In genomic region chr7:47014564-47015389, GRCm38 (mm10) we compare ENCODE assay signal across 9 mouse cellular contexts. TPM values are rescaled to one million over a fixed set of nuclear protein-coding genes. Genes with fewer than 3 reads are reported as not detected.
A peak's percentile ranks its signal among the peaks of the same experiment; 100 is the strongest.
DNase-seq lines count a peak whose midpoint lies in the region; ATAC-seq lines count a peak whose summit lies in the region.
"Had no signal": no experiment of that assay in that cellular context is flagged by ENCODE, and none has a peak within 500 bp of the region (broad histone marks: within the 10 kb centered on the region; RNA-seq: fewer than 3 reads in every experiment).

No protein-coding gene starts in this region.

- H3K9me3 ChIP-seq in kidney, embryonic 16.5 days (ENCODE audit: low read length), result no peaks in the 10 kb centered on the region
- no peaks in the 10 kb centered on the region for H3K9me3 ChIP-seq in embryonic facial prominence, embryonic 14.5 days (ENCODE audit: control insufficient read depth, low read length)
- no peaks in the 10 kb centered on the region for H3K9me3 ChIP-seq in midbrain, embryonic 15.5 days

- no peak for DNase-seq in kidney, postnatal 10 days
- peak; percentile 38 for DNase-seq in embryonic facial prominence, embryonic 14.5 days (ENCODE audit: low spot score)
- peak; percentile 62 for DNase-seq in induced T-regulatory cell, adult 2 months (ENCODE audit: low read depth)
- DNase-seq in cerebellum, adult 11 months, result no peak
- DNase-seq in right cerebral cortex, postnatal 14 days, result no peak

- no peak for ATAC-seq in kidney, embryonic 16.5 days (ENCODE audit: low FRiP score, low TSS enrichment)
- ATAC-seq in embryonic facial prominence, embryonic 14.5 days (ENCODE audit: low read depth), result no peak
- ATAC-seq in megakaryocyte, adult 5-6 weeks (ENCODE audit: poor library complexity, severe bottlenecking), result peak; percentile 67
- ATAC-seq in midbrain, embryonic 15.5 days (replicated peaks), result no peak

- H3K4me2 ChIP-seq in kidney, embryonic 16.5 days (replicated peaks; ENCODE audit: low read depth, low read length), result no peak overlapping the region
- H3K4me2 ChIP-seq in embryonic facial prominence, embryonic 14.5 days (ENCODE audit: low read depth, low read length), result no peak overlapping the region
- H3K4me2 ChIP-seq in midbrain, embryonic 15.5 days, result no peak overlapping the region

- peaks cover 17% of the 10 kb centered on the region for H3K4me1 ChIP-seq in kidney, embryonic 16.5 days (ENCODE audit: insufficient read depth, low read length)
- peaks cover under 1% of the 10 kb centered on the region; the same call in 1 of the 2 replicates for H3K4me1 ChIP-seq in embryonic facial prominence, embryonic 14.5 days (ENCODE audit: control insufficient read depth, insufficient read depth, low read length)
- H3K4me1 ChIP-seq in midbrain, embryonic 15.5 days, result peaks cover 11% of the 10 kb centered on the region

- H3K4me3 ChIP-seq in kidney, embryonic 16.5 days (ENCODE audit: low read length), result no peak overlapping the region
- H3K4me3 ChIP-seq in embryonic facial prominence, embryonic 14.5 days (ENCODE audit: low read depth, low read length), result no peak overlapping the region
- H3K4me3 ChIP-seq in midbrain, embryonic 15.5 days, result no peak overlapping the region

- no peaks in the 10 kb centered on the region for H3K27me3 ChIP-seq in kidney, embryonic 16.5 days (ENCODE audit: insufficient read depth, low read length)
- no peaks in the 10 kb centered on the region for H3K27me3 ChIP-seq in embryonic facial prominence, embryonic 14.5 days (replicated peaks; ENCODE audit: control insufficient read depth, insufficient read depth, low read length)
- no peaks in the 10 kb centered on the region for H3K27me3 ChIP-seq in midbrain, embryonic 15.5 days (replicated peaks)

- 55% methylated on average over 10 of the region's 11 CpGs for WGBS in kidney, embryonic 16.5 days
- WGBS in embryonic facial prominence, embryonic 14.5 days, result 52% methylated on average over 10 of the region's 11 CpGs
- WGBS in midbrain, embryonic 15.5 days, result 51% methylated on average over 10 of the region's 11 CpGs

- H3K36me3 ChIP-seq in kidney, embryonic 16.5 days (ENCODE audit: insufficient read depth, low read length), result no peaks in the 10 kb centered on the region
- H3K36me3 ChIP-seq in embryonic facial prominence, embryonic 14.5 days (ENCODE audit: control insufficient read depth, insufficient read depth, low read length), result no peaks in the 10 kb centered on the region
- no peaks in the 10 kb centered on the region for H3K36me3 ChIP-seq in midbrain, embryonic 15.5 days (replicated peaks)

- no peak overlapping the region for H3K9ac ChIP-seq in kidney, embryonic 16.5 days (replicated peaks; ENCODE audit: low read length)
- no peak overlapping the region for H3K9ac ChIP-seq in embryonic facial prominence, embryonic 14.5 days (ENCODE audit: low read depth, low read length)
- H3K9ac ChIP-seq in midbrain, embryonic 15.5 days, result no peak overlapping the region

- H3K27ac ChIP-seq in kidney, embryonic 16.5 days (ENCODE audit: low read length), result peak overlapping the region; percentile 61; the same call in 1 of the 2 replicates
- no peak overlapping the region; the same call in 1 of the 2 replicates for H3K27ac ChIP-seq in embryonic facial prominence, embryonic 14.5 days (replicated peaks; ENCODE audit: low read depth, low read length)
- no peak overlapping the region for H3K27ac ChIP-seq in midbrain, embryonic 15.5 days

RNA-seq across cellular contexts. Expression of gene Spty2d1, which starts 6.6 kb away (rescaled TPM):
- 20.9 and 21.1 TPM in 2 replicates for polyA plus RNA-seq in kidney, embryonic 16.5 days (2015; fragmentation: Nextera tagmentation; extraction: Ambion mirVana)
- polyA plus RNA-seq in embryonic facial prominence, embryonic 14.5 days (2014; fragmentation: Nextera tagmentation; extraction: Ambion mirVana), result 22.1 and 23.1 TPM in 2 replicates
- total RNA-seq in megakaryocyte, adult 5-6 weeks (2015), result 40.7 and 45.3 TPM in 2 replicates
- 35.4 and 42.0 TPM in 2 replicates for total RNA-seq in megakaryocyte, adult 5-6 weeks (2017)
- 7.1 and 8.1 TPM in 2 replicates for polyA plus RNA-seq in midbrain, embryonic 15.5 days (2015; fragmentation: Nextera tagmentation; extraction: Ambion mirVana)

RNA-seq across cellular contexts. Expression of gene Gm9999, which starts 31.4 kb away (rescaled TPM):
- not detected in 2 replicates for polyA plus RNA-seq in kidney, embryonic 16.5 days (2015; fragmentation: Nextera tagmentation; extraction: Ambion mirVana)
- not detected in 2 replicates for polyA plus RNA-seq in embryonic facial prominence, embryonic 14.5 days (2014; fragmentation: Nextera tagmentation; extraction: Ambion mirVana)
- 2.3 TPM in 1 of 2 replicates, not detected in the other for total RNA-seq in megakaryocyte, adult 5-6 weeks (2015)
- not detected in 2 replicates for total RNA-seq in megakaryocyte, adult 5-6 weeks (2017)
- polyA plus RNA-seq in midbrain, embryonic 15.5 days (2015; fragmentation: Nextera tagmentation; extraction: Ambion mirVana), result not detected in 2 replicates
- total RNA-seq: adrenal gland, postnatal 36 days had no signal

RNA-seq across cellular contexts. Expression of gene Tmem86a, which starts 35.6 kb away (rescaled TPM):
- polyA plus RNA-seq in kidney, embryonic 16.5 days (2015; fragmentation: Nextera tagmentation; extraction: Ambion mirVana), result 34.8 and 35.8 TPM in 2 replicates
- 19.6 and 25.9 TPM in 2 replicates for polyA plus RNA-seq in embryonic facial prominence, embryonic 14.5 days (2014; fragmentation: Nextera tagmentation; extraction: Ambion mirVana)
- total RNA-seq in megakaryocyte, adult 5-6 weeks (2015), result 10.3 and 12.7 TPM in 2 replicates
- 6.3 and 6.4 TPM in 2 replicates for total RNA-seq in megakaryocyte, adult 5-6 weeks (2017)
- 28.3 and 29.3 TPM in 2 replicates for polyA plus RNA-seq in midbrain, embryonic 15.5 days (2015; fragmentation: Nextera tagmentation; extraction: Ambion mirVana)

RNA-seq across cellular contexts. Expression of gene Uevld, which starts 56.5 kb away (rescaled TPM):
- polyA plus RNA-seq in kidney, embryonic 16.5 days (2015; fragmentation: Nextera tagmentation; extraction: Ambion mirVana), result 11.0 and 12.8 TPM in 2 replicates
- 9.7 and 11.0 TPM in 2 replicates for polyA plus RNA-seq in embryonic facial prominence, embryonic 14.5 days (2014; fragmentation: Nextera tagmentation; extraction: Ambion mirVana)
- total RNA-seq in megakaryocyte, adult 5-6 weeks (2015), result 18.0 and 18.2 TPM in 2 replicates
- 14.1 and 16.2 TPM in 2 replicates for total RNA-seq in megakaryocyte, adult 5-6 weeks (2017)
- 5.4 and 6.5 TPM in 2 replicates for polyA plus RNA-seq in midbrain, embryonic 15.5 days (2015; fragmentation: Nextera tagmentation; extraction: Ambion mirVana)

Comparison
In these comparisons a context has a peak if more than half of its experiments do, and no peak if none do; other contexts are left out.
1. DNase-seq: peak in embryonic facial prominence, embryonic 14.5 days (single experiment) and induced T-regulatory cell, adult 2 months (single experiment); none in kidney, postnatal 10 days (single experiment), cerebellum, adult 11 months (single experiment) and right cerebral cortex, postnatal 14 days (single experiment).